Mouse (Mus musculus) liver, embryonic 14.5 days (tissue): ENCODE results near the gene Rabep1.

Source experiments
- CTCF ChIP-seq: IDR thresholded peaks from 2 replicates; pipeline ENCODE4 v1.5.1; 2016; ENCODE audit warnings: antibody characterized with exemption, low read depth, control low read depth
- EP300 ChIP-seq: IDR thresholded peaks from 2 replicates; pipeline ENCODE4 v1.6.1; 2016; ENCODE audit warnings: antibody characterized with exemption, low read depth

- TF ChIP-seq CTCF (no peak), EP300 (no peak)
These were observed 66.7 kb downstream of the Rabep1 start for GRCm38 (mm10) chr11:70911323-70911722.
